Mouse (Mus musculus) forebrain, embryonic 11.5 days (tissue): ENCODE measurements around the gene Il22ra1. TPM values are rescaled to one million over a fixed set of nuclear protein-coding genes. Genes with fewer than 3 reads are reported as not detected.
A peak's percentile ranks its signal among the peaks of the same experiment; 100 is the strongest.

ENCODE experiments used
- ATAC-seq: fragments of 200-750 bp; cut with Nextera tagmentation; replicated peaks from 2 replicates; pipeline ENCODE4 v1.8.0; 2017; ENCODE audit warnings: moderate TSS enrichment; ENCODE audit not compliant: low FRiP score
- DNase-seq: peaks from one replicate; pipeline ENCODE4 v3.0.0-alpha.2; 2017; ENCODE audit warnings: low spot score
- H3K27ac ChIP-seq: fragments of 300-500 bp; sonication (generic); 2 replicates; pipeline ENCODE4 v1.5.1; 2014; ENCODE audit warnings: low read depth, low read length
- H3K27me3 ChIP-seq: fragments of 300-500 bp; sonication (generic); 2 replicates; pipeline ENCODE4 v1.6.1; 2014; ENCODE audit warnings: mild to moderate bottlenecking, low read length, mixed read lengths; ENCODE audit not compliant: control insufficient read depth, insufficient read depth
- H3K36me3 ChIP-seq: fragments of 300-500 bp; sonication (generic); 2 replicates; pipeline ENCODE4 v1.6.1; 2014; ENCODE audit warnings: mild to moderate bottlenecking, low read length, moderate library complexity, mixed read lengths; ENCODE audit not compliant: control insufficient read depth, insufficient read depth
- H3K4me1 ChIP-seq: fragments of 300-500 bp; sonication (generic); replicated peaks from 2 replicates; pipeline ENCODE4 v1.6.1; 2014; ENCODE audit warnings: low read length, mixed read lengths; ENCODE audit not compliant: control insufficient read depth, insufficient read depth
- H3K4me2 ChIP-seq: fragments of 300-500 bp; sonication (generic); 2 replicates; pipeline ENCODE4 v1.6.1; 2014; ENCODE audit warnings: low read depth, mild to moderate bottlenecking, low read length, moderate library complexity, mixed read lengths; ENCODE audit not compliant: severe bottlenecking
- H3K4me3 ChIP-seq: fragments of 300-500 bp; sonication (generic); 2 replicates; pipeline ENCODE4 v1.5.1; 2014; ENCODE audit warnings: low read depth, low read length
- H3K9ac ChIP-seq: fragments of 300-500 bp; sonication (generic); 2 replicates; pipeline ENCODE4 v1.6.1; 2014; ENCODE audit warnings: low read length
- H3K9me3 ChIP-seq: fragments of 300-500 bp; sonication (generic); 2 replicates; pipeline ENCODE4 v1.6.1; 2016; ENCODE audit warnings: low read length, mixed read lengths; ENCODE audit not compliant: control insufficient read depth
- WGBS: fragments of 180-500 bp; shearing (Covaris S2); extraction: QIAGEN DNeasy Blood & Tissue Kit; methylation state at CpG from one replicate; pipeline ENCODE4 v1.1.7; 2014; 5-methylcytosine and 5-hydroxymethylcytosine counted together
- polyA plus RNA-seq: library from polyadenylated mRNA; unstranded; fragments of >200 nt; fragmentation: Nextera tagmentation; extraction: Ambion mirVana; gene quantifications from 2 replicates; pipeline ENCODE4 v1.2.1, GENCODE M21; 2014

The Il22ra1 gene
- polyA plus RNA-seq, 1 experiment from 2014 or later: not detected

GRCm38 (mm10) chr4:135692916-135693315, 35.1 kb upstream of the Il22ra1 start:
- WGBS: 88% methylated on average over 4 of the region's 4 CpGs
- H3K4me2 ChIP-seq: no peak overlapping the region
- peaks cover 1% of the 10 kb centered on the region for H3K27me3 ChIP-seq
- no peak overlapping the region for H3K9ac ChIP-seq
- no peak overlapping the region for H3K27ac ChIP-seq
- no peaks in the 10 kb centered on the region; the same call in 1 of the 2 replicates for H3K9me3 ChIP-seq
- H3K36me3 ChIP-seq: no peaks in the 10 kb centered on the region
- H3K4me3 ChIP-seq: no peak overlapping the region
- ATAC-seq (no peak), DNase-seq (no peak)
- H3K4me1 ChIP-seq: no peaks in the 10 kb centered on the region

GRCm38 (mm10) chr4:135698498-135698897, 29.5 kb upstream of the Il22ra1 start:
- H3K9me3 ChIP-seq: no peaks in the 10 kb centered on the region; the same call in 1 of the 2 replicates
- no peak overlapping the region for H3K4me2 ChIP-seq
- no peaks in the 10 kb centered on the region for H3K4me1 ChIP-seq
- H3K4me3 ChIP-seq: no peak overlapping the region
- H3K36me3 ChIP-seq: no peaks in the 10 kb centered on the region
- H3K27ac ChIP-seq: no peak overlapping the region
- ATAC-seq: no peak
- WGBS: 81% methylated on average over 7 of the region's 7 CpGs
- H3K27me3 ChIP-seq: no peaks in the 10 kb centered on the region
- H3K9ac ChIP-seq: no peak overlapping the region
- no peak for DNase-seq

- Histone ChIP-seq H3K27me3 (no peaks in the 10 kb centered on the region), H3K4me2 (no peak overlapping the region), H3K36me3 (no peaks in the 10 kb centered on the region), H3K9ac (no peak overlapping the region), H3K4me1 (no peaks in the 10 kb centered on the region), H3K9me3 (no peaks in the 10 kb centered on the region), H3K4me3 (no peak overlapping the region), H3K27ac (no peak overlapping the region)
- DNase-seq: no peak
- no peak for ATAC-seq
- WGBS: 82% methylated on average over 13 of the region's 13 CpGs
These were observed 24.5 kb upstream of the Il22ra1 start for GRCm38 (mm10) chr4:135703497-135703896.

- Histone ChIP-seq H3K9ac (no peak overlapping the region), H3K36me3 (no peaks in the 10 kb centered on the region), H3K4me3 (no peak overlapping the region), H3K4me1 (no peaks in the 10 kb centered on the region), H3K27ac (no peak overlapping the region), H3K4me2 (no peak overlapping the region), H3K27me3 (no peaks in the 10 kb centered on the region), H3K9me3 (no peaks in the 10 kb centered on the region)
- ATAC-seq (no peak), DNase-seq (no peak)
- 44% methylated on average over 6 of the region's 6 CpGs for WGBS
These were observed 24.0 kb upstream of the Il22ra1 start for GRCm38 (mm10) chr4:135704016-135704415.

- H3K36me3 ChIP-seq: no peaks in the 10 kb centered on the region
- H3K27ac ChIP-seq: no peak overlapping the region
- H3K4me3 ChIP-seq: no peak overlapping the region
- no peaks in the 10 kb centered on the region for H3K4me1 ChIP-seq
- 94% methylated on average over 6 of the region's 6 CpGs for WGBS
- no peaks in the 10 kb centered on the region for H3K27me3 ChIP-seq
- H3K9ac ChIP-seq: no peak overlapping the region
- ATAC-seq (no peak), DNase-seq (no peak)
- no peak overlapping the region for H3K4me2 ChIP-seq
- no peaks in the 10 kb centered on the region for H3K9me3 ChIP-seq
These were observed 21.9 kb upstream of the Il22ra1 start for GRCm38 (mm10) chr4:135706045-135706444.

- DNase-seq (peak; percentile 89), ATAC-seq (0 out of 2 replicates have a peak, but pooled peaks have one; percentile 33)
- H3K4me3 ChIP-seq: no peak overlapping the region
- H3K4me2 ChIP-seq: peak overlapping the region; percentile 24; the same call in 1 of the 2 replicates
- 9% methylated on average over 8 of the region's 8 CpGs for WGBS
- no peak overlapping the region for H3K27ac ChIP-seq
- no peaks in the 10 kb centered on the region for H3K4me1 ChIP-seq
- H3K27me3 ChIP-seq: no peaks in the 10 kb centered on the region
- no peaks in the 10 kb centered on the region for H3K36me3 ChIP-seq
- H3K9me3 ChIP-seq: no peaks in the 10 kb centered on the region
- H3K9ac ChIP-seq: no peak overlapping the region
These were observed 18.9 kb upstream of the Il22ra1 start for GRCm38 (mm10) chr4:135709072-135709564.

- ATAC-seq: no peak
- no peaks in the 10 kb centered on the region for H3K36me3 ChIP-seq
- H3K4me2 ChIP-seq: no peak overlapping the region
- H3K27me3 ChIP-seq: no peaks in the 10 kb centered on the region
- no peak overlapping the region for H3K9ac ChIP-seq
- no peaks in the 10 kb centered on the region for H3K4me1 ChIP-seq
- H3K9me3 ChIP-seq: no peaks in the 10 kb centered on the region
- no peak for DNase-seq
- H3K27ac ChIP-seq: no peak overlapping the region
- H3K4me3 ChIP-seq: no peak overlapping the region
- 78% methylated on average over 11 of the region's 11 CpGs for WGBS
These were observed 18.4 kb upstream of the Il22ra1 start for GRCm38 (mm10) chr4:135709621-135710020.

- H3K36me3 ChIP-seq: no peaks in the 10 kb centered on the region
- WGBS: 86% methylated on average over 3 of the region's 3 CpGs
- H3K9me3 ChIP-seq: no peaks in the 10 kb centered on the region
- no peak overlapping the region for H3K4me3 ChIP-seq
- no peak overlapping the region for H3K9ac ChIP-seq
- DNase-seq (no peak), ATAC-seq (no peak)
- no peaks in the 10 kb centered on the region for H3K4me1 ChIP-seq
- H3K27ac ChIP-seq: no peak overlapping the region
- H3K27me3 ChIP-seq: no peaks in the 10 kb centered on the region
- H3K4me2 ChIP-seq: no peak overlapping the region
These were observed 17.6 kb upstream of the Il22ra1 start for GRCm38 (mm10) chr4:135710392-135710791.

GRCm38 (mm10) chr4:135714776-135715175, 13.2 kb upstream of the Il22ra1 start:
- Histone ChIP-seq H3K27me3 (no peaks in the 10 kb centered on the region), H3K9me3 (no peaks in the 10 kb centered on the region), H3K36me3 (no peaks in the 10 kb centered on the region), H3K4me1 (no peaks in the 10 kb centered on the region), H3K9ac (no peak overlapping the region), H3K4me2 (no peak overlapping the region), H3K4me3 (no peak overlapping the region), H3K27ac (no peak overlapping the region)
- DNase-seq: no peak
- ATAC-seq: no peak
- 90% methylated on average over 8 of the region's 8 CpGs for WGBS
